Mouse (Mus musculus) intestine, embryonic 14.5 days (tissue): ENCODE results near the gene Nupr1. TPM values are rescaled to one million over a fixed set of nuclear protein-coding genes. Genes with fewer than 3 reads are reported as not detected.
A peak's percentile ranks its signal among the peaks of the same experiment; 100 is the strongest.

Source experiments
- ATAC-seq: fragments of 200-750 bp; cut with Nextera tagmentation; replicated peaks from 2 replicates; pipeline ENCODE4 v1.8.0; 2017; ENCODE audit warnings: low read depth, moderate number of reproducible peaks, moderate TSS enrichment, moderate library complexity; ENCODE audit not compliant: low FRiP score, low TSS enrichment
- DNase-seq: peaks from one replicate; pipeline ENCODE4 v3.0.0-alpha.2; 2018; ENCODE audit warnings: low spot score
- H3K27ac ChIP-seq: fragments of 300-500 bp; sonication (generic); 2 replicates; pipeline ENCODE4 v1.5.1; 2014; ENCODE audit warnings: low read depth, mild to moderate bottlenecking, control low read depth
- H3K27me3 ChIP-seq: fragments of 300-500 bp; sonication (generic); replicated peaks from 2 replicates; pipeline ENCODE4 v1.6.1; 2014; ENCODE audit warnings: low read length, control low read depth; ENCODE audit not compliant: control insufficient read depth, insufficient read depth
- H3K36me3 ChIP-seq: fragments of 300-500 bp; sonication (generic); 2 replicates; pipeline ENCODE4 v1.6.1; 2014; ENCODE audit warnings: low read length, control low read depth; ENCODE audit not compliant: control insufficient read depth, insufficient read depth
- H3K4me1 ChIP-seq: fragments of 300-500 bp; sonication (generic); replicated peaks from 2 replicates; pipeline ENCODE4 v1.6.1; 2014; ENCODE audit warnings: low read length, control low read depth, mixed read lengths; ENCODE audit not compliant: control insufficient read depth, insufficient read depth
- H3K4me2 ChIP-seq: fragments of 300-500 bp; sonication (generic); 2 replicates; pipeline ENCODE4 v1.6.1; 2014; ENCODE audit warnings: low read length
- H3K4me3 ChIP-seq: fragments of 300-500 bp; sonication (generic); 2 replicates; pipeline ENCODE4 v1.5.1; 2014; ENCODE audit warnings: low read depth, low read length, control low read depth, mixed read lengths
- H3K9ac ChIP-seq: fragments of 300-500 bp; sonication (generic); 2 replicates; pipeline ENCODE4 v1.6.1; 2014; ENCODE audit warnings: mild to moderate bottlenecking, low read length
- H3K9me3 ChIP-seq: fragments of 300-500 bp; sonication (generic); 2 replicates; pipeline ENCODE4 v1.6.1; 2016; ENCODE audit warnings: low read length, control low read depth; ENCODE audit not compliant: control insufficient read depth
- WGBS: fragments of 180-500 bp; shearing (Covaris S2); extraction: QIAGEN DNeasy Blood & Tissue Kit; methylation state at CpG from one replicate; pipeline ENCODE4 v1.1.7; 2014; 5-methylcytosine and 5-hydroxymethylcytosine counted together
- polyA plus RNA-seq: library from polyadenylated mRNA; unstranded; fragments of >200 nt; fragmentation: Nextera tagmentation; extraction: Ambion mirVana; gene quantifications from 2 replicates; pipeline ENCODE4 v1.2.1, GENCODE M21; 2014

Gene Nupr1
- polyA plus RNA-seq, 1 experiment from 2014 or later, result 27.3 TPM

DNA sequence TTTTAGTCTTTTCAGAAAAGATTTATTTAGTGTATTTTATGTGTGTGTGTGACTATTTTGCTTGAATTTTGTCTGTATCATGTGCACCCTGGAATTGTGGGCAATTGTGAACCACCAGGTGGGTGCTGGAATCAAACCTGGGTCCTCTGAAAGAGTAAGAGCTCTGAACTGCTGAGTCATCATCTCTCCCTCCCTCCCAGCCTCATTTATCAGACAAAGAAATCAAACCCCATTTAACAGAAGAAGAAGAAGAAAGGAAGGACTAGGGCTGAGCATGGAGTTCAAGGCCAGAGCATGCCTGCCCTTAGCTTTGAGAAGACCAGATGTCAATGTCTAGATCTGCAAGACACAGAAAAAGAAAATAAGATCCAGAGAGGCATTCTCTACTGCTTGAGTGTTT is 4.7 kb upstream of the Nupr1 start:
- no peaks in the 10 kb centered on the region for H3K9me3 ChIP-seq
- no peak overlapping the region for H3K9ac ChIP-seq
- H3K4me1 ChIP-seq, result no peaks in the 10 kb centered on the region
- H3K27me3 ChIP-seq, result no peaks in the 10 kb centered on the region
- H3K27ac ChIP-seq, result no peak overlapping the region
- DNase-seq, result no peak
- H3K4me3 ChIP-seq, result no peak overlapping the region
- no peaks in the 10 kb centered on the region for H3K36me3 ChIP-seq
- ATAC-seq, result no peak
- no peak overlapping the region for H3K4me2 ChIP-seq

- DNase-seq (no peak), ATAC-seq (no peak)
- no peaks in the 10 kb centered on the region for H3K36me3 ChIP-seq
- no peak overlapping the region for H3K27ac ChIP-seq
- H3K9me3 ChIP-seq, result no peaks in the 10 kb centered on the region
- H3K27me3 ChIP-seq, result no peaks in the 10 kb centered on the region
- H3K9ac ChIP-seq, result no peak overlapping the region
- WGBS, result 80% methylated on average over 2 of the region's 2 CpGs
- no peak overlapping the region for H3K4me2 ChIP-seq
- H3K4me3 ChIP-seq, result no peak overlapping the region
- H3K4me1 ChIP-seq, result no peaks in the 10 kb centered on the region
Measured at GRCm38 (mm10) chr7:126632478-126632877, 1.8 kb upstream of the Nupr1 start.

DNA sequence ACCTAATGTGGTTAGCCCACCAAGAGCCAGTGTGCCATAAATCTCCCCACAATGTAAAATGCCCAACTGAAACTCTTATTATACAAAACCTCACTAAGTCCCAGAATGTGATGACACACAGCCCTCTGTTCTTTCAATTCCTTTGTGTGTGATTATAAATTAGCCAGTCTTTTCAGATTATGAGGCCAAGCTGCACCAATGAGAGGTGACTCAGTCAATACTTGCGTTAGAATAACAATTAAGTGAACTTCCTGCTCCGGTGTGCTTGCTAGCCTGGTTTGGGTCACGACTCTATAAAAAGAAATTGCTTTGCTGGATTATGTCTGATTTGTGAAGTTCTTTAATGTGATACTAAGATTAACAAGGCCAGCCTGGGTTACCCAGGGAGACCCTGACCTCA is 746 bp downstream of the Nupr1 start:
- no peak overlapping the region for H3K4me2 ChIP-seq
- no peaks in the 10 kb centered on the region for H3K36me3 ChIP-seq
- no peak for ATAC-seq
- H3K9me3 ChIP-seq, result no peaks in the 10 kb centered on the region
- no peak overlapping the region for H3K9ac ChIP-seq
- H3K4me1 ChIP-seq, result no peaks in the 10 kb centered on the region
- 45% methylated on average over 3 of the region's 3 CpGs for WGBS
- no peak for DNase-seq
- H3K27me3 ChIP-seq, result no peaks in the 10 kb centered on the region
- no peak overlapping the region for H3K4me3 ChIP-seq
- H3K27ac ChIP-seq, result peak overlapping the region; percentile 27

- WGBS, result 44% methylated on average over 6 of the region's 6 CpGs
- H3K9ac ChIP-seq, result no peak overlapping the region
- no peaks in the 10 kb centered on the region for H3K27me3 ChIP-seq
- H3K4me2 ChIP-seq, result no peak overlapping the region
- no peaks in the 10 kb centered on the region for H3K4me1 ChIP-seq
- no peak overlapping the region for H3K4me3 ChIP-seq
- H3K36me3 ChIP-seq, result no peaks in the 10 kb centered on the region
- no peak for ATAC-seq
- H3K27ac ChIP-seq, result no peak overlapping the region
- no peaks in the 10 kb centered on the region for H3K9me3 ChIP-seq
- no peak for DNase-seq
Measured at GRCm38 (mm10) chr7:126628111-126628510, 2.5 kb downstream of the Nupr1 start.

DNA sequence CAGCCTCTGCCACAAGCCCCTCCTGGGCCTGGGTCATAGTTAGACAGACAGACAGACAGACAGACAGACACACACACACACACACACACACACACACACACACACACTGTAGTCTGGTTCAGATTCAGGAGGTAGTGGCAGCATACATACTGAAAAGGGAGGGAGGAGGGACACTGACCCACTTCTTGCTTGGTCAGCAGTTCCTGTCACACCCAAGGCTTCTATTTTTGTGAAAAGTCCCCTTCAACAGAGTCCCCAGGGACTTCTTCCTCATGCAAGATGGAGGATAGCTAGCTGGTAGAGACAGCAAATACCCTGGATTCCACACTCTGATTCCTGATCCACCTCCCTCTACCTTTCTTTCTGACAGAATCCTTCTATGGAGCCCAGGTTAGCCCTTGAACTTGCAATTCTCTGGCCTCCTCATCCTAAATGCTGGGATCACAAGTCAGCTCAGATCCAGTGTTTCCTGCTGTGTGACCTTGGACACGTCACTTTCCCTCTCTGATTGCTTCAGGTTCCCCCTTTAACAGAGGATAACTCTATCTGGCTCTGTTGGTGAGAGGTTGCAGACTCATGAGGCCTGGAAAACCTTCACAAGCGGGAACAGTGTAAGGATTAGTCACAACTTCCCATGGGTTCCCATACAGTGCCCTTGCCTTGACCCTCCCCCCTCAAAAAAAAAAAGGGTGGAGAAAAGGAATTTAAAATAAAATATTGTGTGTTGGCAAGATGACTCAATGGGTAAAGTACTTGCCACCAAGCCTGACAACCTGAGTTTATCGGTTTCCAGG is 4.7 kb downstream of the Nupr1 start:
- H3K27ac ChIP-seq, result no peak overlapping the region
- WGBS, result 85% methylated on average over 3 of the region's 3 CpGs
- no peaks in the 10 kb centered on the region for H3K4me1 ChIP-seq
- no peaks in the 10 kb centered on the region for H3K9me3 ChIP-seq
- H3K36me3 ChIP-seq, result no peaks in the 10 kb centered on the region
- no peaks in the 10 kb centered on the region for H3K27me3 ChIP-seq
- H3K4me3 ChIP-seq, result no peak overlapping the region
- no peak for ATAC-seq
- H3K9ac ChIP-seq, result no peak overlapping the region
- no peak for DNase-seq
- no peak overlapping the region for H3K4me2 ChIP-seq

DNA sequence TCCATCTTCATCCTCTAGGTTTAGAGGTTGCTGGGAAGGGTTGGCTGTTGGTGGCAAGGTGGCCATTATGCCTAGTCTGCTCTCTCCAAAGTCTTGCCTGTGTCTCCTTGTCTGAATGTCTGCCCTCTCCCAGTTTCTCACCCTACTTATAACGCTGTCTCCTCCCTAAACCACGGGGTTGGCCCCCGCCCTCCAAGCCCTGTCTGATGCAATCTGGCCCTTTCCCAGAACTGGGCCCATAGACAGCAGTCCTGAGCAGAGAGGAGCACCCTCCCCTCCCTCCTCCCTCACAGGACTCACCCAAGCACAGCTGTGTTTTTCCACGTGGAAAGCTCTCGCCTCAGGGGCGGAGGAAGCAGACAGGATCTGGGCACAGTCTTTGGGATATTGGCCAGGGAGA is 5.3 kb downstream of the Nupr1 start:
- Histone ChIP-seq H3K9me3 (no peaks in the 10 kb centered on the region), H3K27ac (no peak overlapping the region), H3K27me3 (no peaks in the 10 kb centered on the region), H3K36me3 (no peaks in the 10 kb centered on the region), H3K4me1 (no peaks in the 10 kb centered on the region), H3K4me2 (no peak overlapping the region), H3K4me3 (no peak overlapping the region), H3K9ac (no peak overlapping the region)
- 0 out of 2 replicates have a peak, but pooled peaks have one; percentile 30 for ATAC-seq
- WGBS, result 42% methylated on average over 6 of the region's 6 CpGs
- no peak for DNase-seq

DNA sequence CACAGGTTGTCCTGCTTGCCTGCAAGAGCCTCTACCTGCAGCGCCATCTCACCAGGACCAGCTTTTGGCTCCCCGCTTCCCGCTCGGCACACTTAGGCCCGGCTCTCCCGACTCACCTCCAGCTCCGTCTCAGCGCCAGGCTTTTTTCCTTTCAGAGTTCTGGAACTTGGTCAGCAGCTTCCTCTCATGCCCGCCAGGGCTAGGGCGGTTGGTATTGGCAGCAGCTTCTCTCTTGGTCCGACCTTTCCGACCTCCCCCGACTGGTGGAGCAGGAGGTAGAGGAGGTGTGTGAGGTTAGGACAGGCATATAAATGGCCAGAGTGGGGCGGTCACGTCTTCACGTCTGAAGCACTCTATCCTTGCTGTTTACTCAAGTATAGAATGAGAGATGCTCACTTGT is 5.9 kb downstream of the Nupr1 start:
- WGBS, result 69% methylated on average over 16 of the region's 16 CpGs
- H3K4me2 ChIP-seq, result no peak overlapping the region
- no peaks in the 10 kb centered on the region for H3K9me3 ChIP-seq

GRCm38 (mm10) chr7:126623381-126623780 is 7.3 kb downstream of the Nupr1 start:
- no peaks in the 10 kb centered on the region for H3K9me3 ChIP-seq
- H3K9ac ChIP-seq, result no peak overlapping the region
- DNase-seq, result no peak
- no peaks in the 10 kb centered on the region for H3K27me3 ChIP-seq
- H3K36me3 ChIP-seq, result no peaks in the 10 kb centered on the region
- no peak overlapping the region for H3K4me2 ChIP-seq
- H3K27ac ChIP-seq, result no peak overlapping the region
- no peak for ATAC-seq
- 81% methylated on average over 1 of the region's 1 CpGs for WGBS
- H3K4me1 ChIP-seq, result no peaks in the 10 kb centered on the region
- H3K4me3 ChIP-seq, result no peak overlapping the region

More for the DNA sequence above, 5.9 kb downstream of the Nupr1 start:
- H3K4me3 ChIP-seq, result no peak overlapping the region
- no peaks in the 10 kb centered on the region for H3K27me3 ChIP-seq
- DNase-seq (no peak), ATAC-seq (no peak)
- H3K4me1 ChIP-seq, result no peaks in the 10 kb centered on the region
- no peak overlapping the region for H3K27ac ChIP-seq
- no peaks in the 10 kb centered on the region for H3K36me3 ChIP-seq
- no peak overlapping the region for H3K9ac ChIP-seq
